Comparison of ENCODE assay signal across 16 mouse cellular contexts in the genomic region with DNA sequence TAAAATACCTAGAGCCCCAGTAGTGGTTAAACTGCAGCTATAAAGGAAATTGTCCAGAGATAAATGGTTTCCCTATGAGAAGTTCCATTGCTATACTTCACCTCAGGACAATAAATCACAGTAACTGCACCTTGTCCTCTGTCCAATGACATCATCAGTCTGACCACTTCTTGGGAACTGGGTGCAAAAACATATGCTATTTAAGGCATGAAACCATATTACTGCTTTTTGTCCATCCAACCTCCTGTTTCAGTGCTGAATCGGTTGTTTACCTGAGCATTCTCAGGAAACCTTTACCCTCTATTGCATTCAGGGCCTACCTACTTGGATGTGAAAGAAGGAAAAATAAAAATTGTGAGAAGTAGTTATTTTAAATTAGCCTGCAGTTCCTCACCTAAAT. TPM values are rescaled to one million over a fixed set of nuclear protein-coding genes. Genes with fewer than 3 reads are reported as not detected.
A peak's percentile ranks its signal among the peaks of the same experiment; 100 is the strongest.
DNase-seq lines count a peak whose midpoint lies in the region; ATAC-seq and TF ChIP-seq lines count a peak whose summit lies in the region.
"Had no signal": no experiment of that assay in that cellular context is flagged by ENCODE, and none has a peak within 500 bp of the region (broad histone marks: within the 10 kb centered on the region; RNA-seq: fewer than 3 reads in every experiment).

No protein-coding gene starts in this region.

- 75% methylated on average over 1 of the region's 1 CpGs for WGBS in neural tube, embryonic 12.5 days
- 84% methylated on average over 1 of the region's 1 CpGs for WGBS in neural tube, embryonic 15.5 days
- WGBS in small intestine, adult 2 months: 26% methylated on average over 1 of the region's 1 CpGs

- H3K27me3 ChIP-seq in neural tube, embryonic 12.5 days (replicated peaks): no peaks in the 10 kb centered on the region
- H3K27me3 ChIP-seq in neural tube, embryonic 15.5 days (replicated peaks): no peaks in the 10 kb centered on the region; the same call in 1 of the 2 replicates
- no peaks in the 10 kb centered on the region for H3K27me3 ChIP-seq in small intestine, adult 2 months (ENCODE audit: control insufficient read depth, insufficient read depth, low read length)
- H3K27me3 ChIP-seq: forebrain, embryonic 15.5 days; limb, embryonic 15.5 days had no signal

- intact Hi-C loops in gastrocnemius, adult 2 months (cut with DNase I): loop anchor here (5.0 to 10.0 kb wide), 3 partner anchors 128 to 375 kb away; a partner anchor contains a TSS

- H3K9me3 ChIP-seq in neural tube, embryonic 12.5 days: no peaks in the 10 kb centered on the region
- no peaks in the 10 kb centered on the region for H3K9me3 ChIP-seq in neural tube, embryonic 15.5 days (replicated peaks)
- H3K9me3 ChIP-seq: embryonic facial prominence, embryonic 10.5 days; forebrain, embryonic 15.5 days; limb, embryonic 15.5 days had no signal

- DNase-seq in gastrocnemius, adult 2 months: no peak
- no peak for DNase-seq in gastrocnemius, adult 8-10 months (ENCODE audit: low spot score in 2 of 2)
- no peak for DNase-seq in layer of hippocampus, adult 2 months (ENCODE audit: low spot score in 2 of 2)
- no peak for DNase-seq in layer of hippocampus, postnatal 36 days
- no peak for DNase-seq in kidney, postnatal 25 days
- DNase-seq: cerebellum, adult 8-10 months; gastrocnemius, postnatal 10 days; heart, adult 11 months; liver, postnatal 0 days; lung, postnatal 10 days had no signal

- no peak overlapping the region for H3K9ac ChIP-seq in neural tube, embryonic 12.5 days
- H3K9ac ChIP-seq in neural tube, embryonic 15.5 days (replicated peaks): no peak overlapping the region
- H3K9ac ChIP-seq: limb, embryonic 15.5 days had no signal

- H3K36me3 ChIP-seq in neural tube, embryonic 12.5 days: no peaks in the 10 kb centered on the region
- no peaks in the 10 kb centered on the region for H3K36me3 ChIP-seq in neural tube, embryonic 15.5 days
- H3K36me3 ChIP-seq in small intestine, adult 2 months (ENCODE audit: control insufficient read depth, insufficient read depth, low read length): no peaks in the 10 kb centered on the region
- H3K36me3 ChIP-seq: embryonic facial prominence, embryonic 10.5 days; forebrain, embryonic 15.5 days; limb, embryonic 15.5 days had no signal

- H3K4me2 ChIP-seq in neural tube, embryonic 12.5 days (replicated peaks): peak overlapping the region; percentile 86; the same call in 1 of the 2 replicates
- no peak overlapping the region for H3K4me2 ChIP-seq in neural tube, embryonic 15.5 days

- no peak for TF ChIP-seq POLR2A in small intestine, adult 2 months (IDR thresholded peaks at IDR 0.05; ENCODE audit: low read depth, low read length)

- H3K4me3 ChIP-seq in gastrocnemius, adult 2 months: no peak overlapping the region
- no peak overlapping the region for H3K4me3 ChIP-seq in layer of hippocampus, adult 2 months
- no peak overlapping the region for H3K4me3 ChIP-seq in neural tube, embryonic 12.5 days
- no peak overlapping the region for H3K4me3 ChIP-seq in neural tube, embryonic 15.5 days (replicated peaks)
- H3K4me3 ChIP-seq in small intestine, adult 2 months (ENCODE audit: low read depth, low read length): no peak overlapping the region
- H3K4me3 ChIP-seq: limb, embryonic 15.5 days had no signal

- peak overlapping the region; percentile 97; the same call in 1 of the 2 replicates for H3K27ac ChIP-seq in gastrocnemius, adult 2 months
- 0 out of 2 replicates have a peak overlapping the region, but pooled peaks have one; percentile 98 for H3K27ac ChIP-seq in layer of hippocampus, adult 2 months
- H3K27ac ChIP-seq in neural tube, embryonic 12.5 days: no peak overlapping the region
- H3K27ac ChIP-seq in neural tube, embryonic 15.5 days (replicated peaks): no peak overlapping the region
- H3K27ac ChIP-seq in small intestine, adult 2 months (ENCODE audit: insufficient read depth, low read depth, low read length): peak overlapping the region; percentile 37; the same call in 1 of the 2 replicates

- no peak for ATAC-seq in neural tube, embryonic 12.5 days (ENCODE audit: low FRiP score, low read depth)
- no peak for ATAC-seq in neural tube, embryonic 15.5 days (ENCODE audit: low FRiP score)
- ATAC-seq: forebrain, embryonic 15.5 days; liver, postnatal 0 days had no signal

- TF ChIP-seq CTCF in gastrocnemius, adult 2 months (IDR thresholded peaks at IDR 0.05): no peak
- no peak for TF ChIP-seq CTCF in layer of hippocampus, adult 2 months (conservative IDR thresholded peaks at IDR 0.05)
- TF ChIP-seq CTCF in small intestine, adult 2 months (IDR thresholded peaks at IDR 0.05; ENCODE audit: extremely low read depth, insufficient read length, insufficient replicate concordance, low read depth, low read length): no peak

- peaks cover 19% of the 10 kb centered on the region for H3K4me1 ChIP-seq in neural tube, embryonic 12.5 days
- peaks cover 32% of the 10 kb centered on the region for H3K4me1 ChIP-seq in neural tube, embryonic 15.5 days
- H3K4me1 ChIP-seq in small intestine, adult 2 months (ENCODE audit: control insufficient read depth, insufficient read depth, insufficient read length, low read length): peaks cover 5% of the 10 kb centered on the region; the same call in 1 of the 2 replicates

RNA-seq across cellular contexts. Expression of a gene that starts 2.8 kb away (rescaled TPM):
- total RNA-seq in gastrocnemius, adult 2 months (2021): 1 to 10 TPM; 6.6 to 8.6 TPM
- total RNA-seq in gastrocnemius, adult 8-10 months (2022): 1 to 10 TPM; 7.4 to 8.9 (median 7.9) TPM
- 10 to 100 TPM; 15.2 to 22.4 TPM for total RNA-seq in layer of hippocampus, adult 2 months (2021)
- total RNA-seq in layer of hippocampus, postnatal 36 days (2021): 10 to 100 TPM; 16.8 to 18.1 TPM
- polyA plus RNA-seq in neural tube, embryonic 12.5 days (2016; fragmentation: Nextera tagmentation; extraction: Ambion mirVana): 17.0 and 19.6 TPM in 2 replicates
- polyA plus RNA-seq in neural tube, embryonic 15.5 days (2015; fragmentation: Nextera tagmentation; extraction: Ambion mirVana): 14.7 and 15.3 TPM in 2 replicates
- 8.0 and 17.6 TPM in 2 replicates for polyA plus RNA-seq in small intestine, adult 2 months (2012; rRNA removed)

Comparison
In these comparisons a context has a peak if more than half of its experiments do, and no peak if none do; other contexts are left out.
1. H3K27ac ChIP-seq: peak in gastrocnemius, adult 2 months (single experiment), layer of hippocampus, adult 2 months (single experiment) and small intestine, adult 2 months (single experiment); none in neural tube, embryonic 12.5 days (single experiment) and neural tube, embryonic 15.5 days (single experiment).